Mouse (Mus musculus) ES-E14 (cell line): ENCODE data around the gene Ank3. TPM values are rescaled to one million over a fixed set of nuclear protein-coding genes. Genes with fewer than 3 reads are reported as not detected.

Experiments used
- DNase-seq: peaks from one replicate; pipeline ENCODE4 v3.0.0-alpha.2; 2013; ENCODE audit warnings: low read depth, low spot score
- H3K27ac ChIP-seq: 2 replicates; pipeline ENCODE4 v1.5.1; 2012; ENCODE audit warnings: low read depth, mild to moderate bottlenecking, low read length, moderate library complexity, mixed read lengths; ENCODE audit not compliant: poor library complexity, insufficient read depth, severe bottlenecking
- H3K36me3 ChIP-seq: 2 replicates; pipeline ENCODE4 v1.6.1; 2012; ENCODE audit warnings: mild to moderate bottlenecking, low read length, moderate library complexity, mixed read lengths; ENCODE audit not compliant: control insufficient read depth, poor library complexity, insufficient read depth, severe bottlenecking
- H3K4me1 ChIP-seq, 2 experiments: fragments of 150-350 bp in 1 of 2; sonication (generic) in 1 of 2; 2 replicates each; pipeline ENCODE4 v1.6.1; 2012; ENCODE audit warnings: low read length in 2 of 2, mild to moderate bottlenecking in 1 of 2, mixed read lengths in 1 of 2; ENCODE audit not compliant: control insufficient read depth in 2 of 2, insufficient read depth in 2 of 2, poor library complexity in 1 of 2
- H3K4me3 ChIP-seq, 2 experiments: fragments of 150-350 bp in 1 of 2; sonication (generic) in 1 of 2; 2 replicates each; pipeline ENCODE4 v1.5.1; 2012; ENCODE audit warnings: low read length in 2 of 2, low read depth in 1 of 2, mild to moderate bottlenecking in 1 of 2, mixed read lengths in 1 of 2; ENCODE audit not compliant: insufficient read depth in 1 of 2, poor library complexity in 1 of 2, severe bottlenecking in 1 of 2
- H3K9ac ChIP-seq: 2 replicates; pipeline ENCODE4 v1.6.1; 2012; ENCODE audit warnings: low read depth, mild to moderate bottlenecking, low read length, mixed read lengths; ENCODE audit not compliant: poor library complexity, insufficient read depth, severe bottlenecking
- H3K9me3 ChIP-seq: fragments of 150-350 bp; sonication (generic); 2 replicates; pipeline ENCODE4 v1.6.1; 2012; ENCODE audit warnings: low read depth, mild to moderate bottlenecking, low read length; ENCODE audit not compliant: control insufficient read depth, insufficient read depth
- CHD2 ChIP-seq: IDR thresholded peaks from 2 replicates; pipeline ENCODE4 v1.6.1; 2014; ENCODE audit warnings: mild to moderate bottlenecking, low read depth, low read length, inconsistent platforms
- HCFC1 ChIP-seq: IDR thresholded peaks from 2 replicates; pipeline ENCODE4 v1.6.1; 2012; ENCODE audit warnings: low read length, inconsistent platforms, borderline replicate concordance; ENCODE audit not compliant: insufficient read depth
- MAFK ChIP-seq: IDR thresholded peaks from 2 replicates; pipeline ENCODE4 v1.6.1; 2014; ENCODE audit warnings: mild to moderate bottlenecking, low read depth, low read length, inconsistent platforms; ENCODE audit not compliant: insufficient read depth
- ZC3H11A ChIP-seq: IDR thresholded peaks from 2 replicates; pipeline ENCODE4 v1.6.1; 2012; ENCODE audit warnings: low read depth, mild to moderate bottlenecking, inconsistent platforms, low read length, borderline replicate concordance
- ZNF384 ChIP-seq: IDR thresholded peaks from 2 replicates; pipeline ENCODE4 v1.6.1; 2012; ENCODE audit warnings: low read depth, low read length, inconsistent platforms
- in situ Hi-C, 2 experiments: fragments of 600-800 bp; cut with MboI; formaldehyde crosslinking; loops; one replicate each; pipeline ENCODE4 v1.15.1; 2025; ENCODE audit warnings: low sequenced_read_pairs in 2 of 2, inconsistent platforms in 1 of 2; ENCODE audit not compliant: unreplicated experiment in 2 of 2
- total RNA-seq: library from RNA; depleted of rRNA; stranded (reverse); fragments of 300-350 nt; gene quantifications from 2 replicates; pipeline ENCODE4 v1.2.3, GENCODE M21; 2012

The Ank3 gene
- total RNA-seq, 1 experiment: 6.5 TPM

GRCm38 (mm10) chr10:69939144-69939543, 540.6 kb downstream of the Ank3 start:
- no peak for DNase-seq
- peaks cover 0 to 11% of the 10 kb centered on the region in 2 experiments; a peak in 2 of 4 replicates for H3K4me1 ChIP-seq
- H3K27ac ChIP-seq: no peak overlapping the region
- no peak overlapping the region for H3K9ac ChIP-seq
- TF ChIP-seq ZC3H11A (no peak), CHD2 (no peak), HCFC1 (no peak), MAFK (no peak), ZNF384 (no peak)
- peaks cover 2% of the 10 kb centered on the region; the same call in 1 of the 2 replicates for H3K36me3 ChIP-seq
- in situ Hi-C loops: no loop called here
- no peak overlapping the region for H3K4me3 ChIP-seq
- no peaks in the 10 kb centered on the region for H3K9me3 ChIP-seq

GRCm38 (mm10) chr10:69939966-69940365, 541.4 kb downstream of the Ank3 start:
- TF ChIP-seq ZNF384 (no peak), HCFC1 (no peak), CHD2 (no peak), ZC3H11A (no peak), MAFK (no peak)
- no peaks in the 10 kb centered on the region for H3K9me3 ChIP-seq
- DNase-seq: no peak
- H3K4me1 ChIP-seq: peaks cover 0 to 11% of the 10 kb centered on the region in 2 experiments; a peak in 2 of 4 replicates
- H3K27ac ChIP-seq: no peak overlapping the region
- H3K9ac ChIP-seq: no peak overlapping the region
- in situ Hi-C loops: no loop called here
- H3K4me3 ChIP-seq: no peak overlapping the region
- peaks cover 2% of the 10 kb centered on the region; the same call in 1 of the 2 replicates for H3K36me3 ChIP-seq

DNA sequence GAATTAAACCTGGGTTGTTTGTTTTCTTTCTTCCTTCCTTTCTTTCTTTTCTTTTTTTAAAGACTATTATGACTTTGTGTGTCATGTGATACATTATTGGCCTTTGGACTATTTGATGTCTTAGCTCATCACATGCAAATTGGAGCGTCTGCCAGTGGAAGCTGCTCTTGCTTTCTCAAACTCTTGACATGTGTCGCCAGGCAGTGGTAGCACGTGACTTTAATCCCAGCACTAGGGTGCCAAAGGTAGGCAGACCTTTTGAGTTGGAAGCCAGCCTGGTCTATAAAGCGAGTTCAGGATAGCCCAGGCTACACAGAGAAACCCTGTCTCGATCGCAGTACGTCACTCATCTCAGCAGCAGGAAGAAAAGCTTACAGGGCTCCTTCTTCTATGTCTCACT, 542.4 kb downstream of the Ank3 start:
- Histone ChIP-seq H3K9me3 (no peaks in the 10 kb centered on the region), H3K27ac (no peak overlapping the region), H3K4me3 (no peak overlapping the region), H3K4me1 (peaks cover 0 to 11% of the 10 kb centered on the region in 2 experiments; a peak in 2 of 4 replicates), H3K9ac (no peak overlapping the region), H3K36me3 (peaks cover 2% of the 10 kb centered on the region; the same call in 1 of the 2 replicates)
- TF ChIP-seq ZNF384 (no peak), CHD2 (no peak), HCFC1 (no peak), MAFK (no peak), ZC3H11A (no peak)
- in situ Hi-C loops: no loop called here
- no peak for DNase-seq

- DNase-seq: no peak
- H3K4me1 ChIP-seq: peaks cover 0 to 13% of the 10 kb centered on the region in 2 experiments; a peak in 2 of 4 replicates
- no peak overlapping the region for H3K4me3 ChIP-seq
- H3K9ac ChIP-seq: no peak overlapping the region
- no peaks in the 10 kb centered on the region; the same call in 1 of the 2 replicates for H3K36me3 ChIP-seq
- no peak overlapping the region for H3K27ac ChIP-seq
- TF ChIP-seq MAFK: no peak
- no peak for TF ChIP-seq CHD2
- no peak for TF ChIP-seq ZNF384
- in situ Hi-C loops: no loop called here
- H3K9me3 ChIP-seq: no peaks in the 10 kb centered on the region
Measured at GRCm38 (mm10) chr10:69944845-69945244, 546.3 kb downstream of the Ank3 start.

GRCm38 (mm10) chr10:69945870-69946269, 547.3 kb downstream of the Ank3 start:
- TF ChIP-seq CHD2: no peak
- no peak for TF ChIP-seq MAFK
- no peak for TF ChIP-seq ZNF384
- no peak for TF ChIP-seq ZC3H11A
- no peak for TF ChIP-seq HCFC1
- H3K4me1 ChIP-seq: peaks cover 0 to 13% of the 10 kb centered on the region in 2 experiments; a peak in 2 of 4 replicates
- no peak overlapping the region for H3K9ac ChIP-seq
- H3K27ac ChIP-seq: no peak overlapping the region
- H3K36me3 ChIP-seq: no peaks in the 10 kb centered on the region; the same call in 1 of the 2 replicates
- DNase-seq: no peak
- H3K4me3 ChIP-seq: no peak overlapping the region
- H3K9me3 ChIP-seq: no peaks in the 10 kb centered on the region
- in situ Hi-C loops: no loop called here
